Mouse (Mus musculus) heart, postnatal 0 days (tissue): Measurements from ENCODE around the gene Rasgrp3. TPM values are rescaled to one million over a fixed set of nuclear protein-coding genes. Genes with fewer than 3 reads are reported as not detected.
A peak's percentile ranks its signal among the peaks of the same experiment; 100 is the strongest.
"Not testable (repeated sequence)": the region's sequence is repeated elsewhere in the genome, so short reads cannot be mapped to it uniquely, and the experiment has no call there.

ENCODE experiments used
- ATAC-seq: fragments of 200-750 bp; cut with Nextera tagmentation; 2 replicates; pipeline ENCODE4 v1.8.0; 2017; ENCODE audit warnings: low read depth, moderate number of reproducible peaks, moderate library complexity; ENCODE audit not compliant: insufficient read depth
- DNase-seq: peaks from one replicate; pipeline ENCODE4 v3.0.0-alpha.2; 2016; ENCODE audit warnings: low spot score
- H3K27ac ChIP-seq: fragments of 300-500 bp; sonication (generic); 2 replicates; pipeline ENCODE4 v1.5.1; 2014; ENCODE audit warnings: low read depth, mild to moderate bottlenecking
- H3K27me3 ChIP-seq: fragments of 300-500 bp; sonication (generic); 2 replicates; pipeline ENCODE4 v1.6.1; 2014; ENCODE audit warnings: low read length, mixed read lengths; ENCODE audit not compliant: control insufficient read depth, insufficient read depth
- H3K36me3 ChIP-seq: fragments of 300-500 bp; sonication (generic); replicated peaks from 2 replicates; pipeline ENCODE4 v1.6.1; 2014; ENCODE audit warnings: low read length, mixed read lengths; ENCODE audit not compliant: control insufficient read depth, insufficient read depth
- H3K4me1 ChIP-seq: fragments of 300-500 bp; sonication (generic); 2 replicates; pipeline ENCODE4 v1.6.1; 2014; ENCODE audit warnings: antibody characterized with exemption; ENCODE audit not compliant: control insufficient read depth, insufficient read depth
- H3K4me2 ChIP-seq: fragments of 300-500 bp; sonication (generic); 2 replicates; pipeline ENCODE4 v1.6.1; 2014; ENCODE audit warnings: low read depth, mild to moderate bottlenecking, low read length, moderate library complexity
- H3K4me3 ChIP-seq: fragments of 300-500 bp; sonication (generic); 2 replicates; pipeline ENCODE4 v1.5.1; 2014; ENCODE audit warnings: low read depth, low read length
- H3K9ac ChIP-seq: fragments of 300-500 bp; sonication (generic); replicated peaks from 2 replicates; pipeline ENCODE4 v1.6.1; 2014; ENCODE audit warnings: low read depth, low read length, mixed read lengths
- H3K9me3 ChIP-seq: fragments of 300-500 bp; sonication (generic); replicated peaks from 2 replicates; pipeline ENCODE4 v1.6.1; 2016; ENCODE audit warnings: low read length; ENCODE audit not compliant: control insufficient read depth
- CTCF ChIP-seq: IDR thresholded peaks from 2 replicates; pipeline ENCODE4 v1.5.1; 2016; ENCODE audit warnings: antibody characterized with exemption, control low read depth, low read depth
- EP300 ChIP-seq: IDR thresholded peaks from 2 replicates; pipeline ENCODE4 v1.6.1; 2016; ENCODE audit warnings: antibody characterized with exemption, low read depth
- WGBS: fragments of 180-500 bp; shearing (Covaris S2); extraction: QIAGEN DNeasy Blood & Tissue Kit; methylation state at CpG from one replicate; pipeline ENCODE4 v1.1.7; 2014; 5-methylcytosine and 5-hydroxymethylcytosine counted together
- polyA plus RNA-seq: library from polyadenylated mRNA; unstranded; fragments of >200 nt; fragmentation: Nextera tagmentation; extraction: Ambion mirVana; gene quantifications from 2 replicates; pipeline ENCODE4 v1.2.1, GENCODE M21; 2015
- total RNA-seq: library from RNA; depleted of rRNA; stranded (reverse); fragments of >200 nt; gene quantifications from 2 replicates; pipeline ENCODE4 v1.2.3, GENCODE M21; 2014; ENCODE audit warnings: low replicate concordance

The Rasgrp3 gene
- total and polyA plus RNA-seq, 2 experiments from 2014 or later, result 17.2 to 23.5 TPM

GRCm38 (mm10) chr17:75448257-75448656 is 12.6 kb downstream of the Rasgrp3 start:
- no peaks in the 10 kb centered on the region for H3K36me3 ChIP-seq
- peaks cover 3% of the 10 kb centered on the region; the same call in 1 of the 2 replicates for H3K4me1 ChIP-seq
- H3K4me3 ChIP-seq, result no peak overlapping the region
- H3K9me3 ChIP-seq, result no peaks in the 10 kb centered on the region
- no peaks in the 10 kb centered on the region for H3K27me3 ChIP-seq
- TF ChIP-seq EP300 (no peak), CTCF (no peak; the same call in 1 of the 2 replicates)
- ATAC-seq (no peak), DNase-seq (no peak)
- H3K27ac ChIP-seq, result no peak overlapping the region
- 87% methylated on average over 3 of the region's 3 CpGs for WGBS
- H3K4me2 ChIP-seq, result no peak overlapping the region
- H3K9ac ChIP-seq, result no peak overlapping the region

GRCm38 (mm10) chr17:75449022-75449421 is 13.3 kb downstream of the Rasgrp3 start:
- Histone ChIP-seq H3K27ac (no peak overlapping the region), H3K4me3 (no peak overlapping the region), H3K36me3 (no peaks in the 10 kb centered on the region), H3K9me3 (no peaks in the 10 kb centered on the region), H3K4me1 (no peaks in the 10 kb centered on the region; the same call in 1 of the 2 replicates), H3K27me3 (no peaks in the 10 kb centered on the region), H3K4me2 (no peak overlapping the region), H3K9ac (no peak overlapping the region)
- no peak for TF ChIP-seq EP300
- TF ChIP-seq CTCF, result 0 out of 2 replicates have a peak, but pooled peaks have one; percentile 6
- ATAC-seq (no peak), DNase-seq (no peak)
- WGBS, result 25% methylated on average over 1 of the region's 1 CpGs

GRCm38 (mm10) chr17:75452313-75452712 is 16.6 kb downstream of the Rasgrp3 start:
- H3K27ac ChIP-seq, result no peak overlapping the region
- ATAC-seq, result no peak
- TF ChIP-seq EP300, result no peak
- TF ChIP-seq CTCF, result no peak
- H3K9me3 ChIP-seq, result no peaks in the 10 kb centered on the region
- no peaks in the 10 kb centered on the region for H3K36me3 ChIP-seq
- no peak overlapping the region for H3K9ac ChIP-seq
- H3K4me1 ChIP-seq, result no peaks in the 10 kb centered on the region; the same call in 1 of the 2 replicates
- no peak overlapping the region for H3K4me2 ChIP-seq
- 67% methylated on average over 4 of the region's 4 CpGs for WGBS
- H3K4me3 ChIP-seq, result no peak overlapping the region
- no peaks in the 10 kb centered on the region for H3K27me3 ChIP-seq
- DNase-seq, result no peak

GRCm38 (mm10) chr17:75453639-75454038 is 17.9 kb downstream of the Rasgrp3 start:
- no peak for ATAC-seq
- no peaks in the 10 kb centered on the region for H3K9me3 ChIP-seq
- no peaks in the 10 kb centered on the region; the same call in 1 of the 2 replicates for H3K4me1 ChIP-seq
- H3K27ac ChIP-seq, result no peak overlapping the region
- no peaks in the 10 kb centered on the region for H3K27me3 ChIP-seq
- H3K9ac ChIP-seq, result no peak overlapping the region
- TF ChIP-seq EP300 (no peak), CTCF (no peak)
- DNase-seq, result no peak
- H3K36me3 ChIP-seq, result no peaks in the 10 kb centered on the region
- H3K4me2 ChIP-seq, result no peak overlapping the region
- no peak overlapping the region for H3K4me3 ChIP-seq

GRCm38 (mm10) chr17:75456096-75456495 is 20.4 kb downstream of the Rasgrp3 start:
- H3K9me3 ChIP-seq, DNase-seq: not testable (repeated sequence)

GRCm38 (mm10) chr17:75460621-75461020 is 24.9 kb downstream of the Rasgrp3 start:
- no peak overlapping the region for H3K4me3 ChIP-seq
- peak; percentile 54 for DNase-seq

More at GRCm38 (mm10) chr17:75456096-75456495, 20.4 kb downstream of the Rasgrp3 start:
- not testable (repeated sequence) for H3K27me3 ChIP-seq, H3K4me3 ChIP-seq, H3K4me1 ChIP-seq, H3K36me3 ChIP-seq, ATAC-seq, H3K27ac ChIP-seq, H3K9ac ChIP-seq, H3K4me2 ChIP-seq
- WGBS, result 75% methylated on average over 9 of the region's 9 CpGs

More at GRCm38 (mm10) chr17:75460621-75461020, 24.9 kb downstream of the Rasgrp3 start:
- Histone ChIP-seq H3K9ac (no peak overlapping the region), H3K9me3 (no peaks in the 10 kb centered on the region), H3K27me3 (no peaks in the 10 kb centered on the region), H3K4me2 (no peak overlapping the region), H3K27ac (no peak overlapping the region), H3K4me1 (peaks cover 10% of the 10 kb centered on the region), H3K36me3 (no peaks in the 10 kb centered on the region)
- ATAC-seq, result no peak
- 85% methylated on average over 6 of the region's 6 CpGs for WGBS
- TF ChIP-seq CTCF (peak; percentile 68), EP300 (no peak)
